Mouse (Mus musculus): ENCODE measurements around the gene Fam117a.
A peak's percentile ranks its signal among the peaks of the same experiment; 100 is the strongest.

The Fam117a gene

DNA sequence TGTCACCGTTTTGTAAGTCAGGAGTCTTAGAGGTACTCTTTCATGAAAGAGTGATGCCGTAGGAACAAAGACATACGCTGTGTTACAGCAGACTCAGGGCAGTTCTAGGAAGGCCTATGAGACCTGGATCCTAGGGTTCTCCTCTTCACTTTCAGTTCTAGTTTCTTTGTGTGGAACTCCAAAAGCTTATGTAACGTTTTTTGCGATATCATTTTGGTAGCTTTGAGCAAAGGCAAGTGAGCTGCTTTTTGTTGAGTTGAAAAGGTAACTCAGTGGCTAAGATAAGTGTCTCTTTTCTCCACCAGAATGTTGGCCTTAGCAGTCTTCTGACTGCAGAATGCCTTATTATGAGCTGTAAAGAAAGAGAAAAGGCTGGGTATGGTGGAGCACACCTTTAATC lies 80.5 kb downstream of the Fam117a start:
- DNase-seq (ENCODE audit: low read depth, low spot score), result no peak

DNA sequence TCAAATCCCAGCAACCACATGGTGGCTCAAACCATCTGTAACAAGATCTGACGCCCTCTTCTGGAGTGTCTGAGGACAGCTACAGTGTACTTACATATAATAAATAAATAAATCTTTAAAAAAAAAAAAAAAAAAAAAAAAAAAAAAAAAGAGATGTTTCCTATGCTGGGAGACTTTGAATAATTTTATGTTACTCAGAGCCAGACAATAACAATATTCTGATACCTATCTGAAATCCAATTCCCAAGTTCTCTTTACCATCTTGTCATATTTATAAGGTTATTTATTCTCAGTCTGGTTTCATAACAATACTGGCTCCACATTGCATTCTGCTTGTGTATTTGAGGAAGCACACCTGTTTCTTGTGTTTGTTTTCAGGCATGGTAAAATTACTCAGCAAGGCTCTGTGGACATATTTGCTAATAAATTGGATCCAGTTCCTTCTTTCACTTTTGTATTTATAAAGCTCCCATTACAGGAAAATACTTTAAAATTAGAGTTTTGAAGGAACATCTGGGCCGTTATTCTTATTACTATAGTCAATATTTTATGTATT lies 84.1 kb downstream of the Fam117a start:
- DNase-seq (ENCODE audit: low read depth, low spot score), result no peak

DNA sequence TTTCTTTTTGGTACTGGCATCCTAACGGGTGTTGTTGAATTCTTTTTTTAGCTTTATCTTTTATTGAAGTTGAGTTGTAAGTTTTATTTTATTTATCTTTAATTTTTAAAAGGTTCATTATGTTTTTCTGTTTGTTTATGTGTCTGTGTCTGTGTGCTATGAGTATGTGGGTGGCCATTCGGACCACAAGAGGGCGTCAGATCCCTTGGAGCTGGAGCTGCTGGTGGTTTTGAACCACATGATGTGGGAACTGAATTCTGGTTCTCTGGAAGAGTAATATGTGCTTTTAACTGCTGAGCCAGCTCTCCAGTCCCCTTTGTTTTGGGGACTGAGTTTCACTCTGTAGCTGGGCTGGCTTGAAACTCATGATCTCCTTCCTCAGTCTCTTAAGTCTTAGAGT lies 86.7 kb downstream of the Fam117a start:
- no peak for DNase-seq (ENCODE audit: low read depth, low spot score)

DNA sequence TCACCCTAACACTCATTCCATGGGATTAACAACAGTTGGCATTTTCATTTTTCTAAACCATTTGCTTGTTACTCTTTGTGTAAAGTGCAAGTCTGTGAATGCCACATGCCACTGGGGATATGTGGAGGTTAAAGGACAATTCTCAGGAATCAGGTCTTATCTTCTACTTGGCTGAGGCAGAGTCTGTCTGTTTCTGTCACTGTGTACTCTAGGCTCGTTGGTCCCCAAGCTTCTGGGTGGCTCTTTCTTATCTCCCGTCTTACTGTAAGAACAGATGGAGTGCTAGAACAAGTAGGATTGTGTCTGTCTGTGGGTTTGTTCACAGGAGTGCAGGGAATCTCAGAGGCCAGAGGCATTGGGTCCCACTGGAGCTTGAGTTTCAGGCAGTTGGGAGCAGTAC lies 94.5 kb downstream of the Fam117a start:
- peak; percentile 36 for DNase-seq (ENCODE audit: low read depth, low spot score)
